Mouse (Mus musculus) small intestine, adult 2 months (tissue): Measurements from ENCODE around the gene Cby3. TPM values are rescaled to one million over a fixed set of nuclear protein-coding genes. Genes with fewer than 3 reads are reported as not detected.

Experiments
- H3K27ac ChIP-seq: fragments of 200-500 bp; 2 replicates; pipeline ENCODE4 v1.5.1; 2012; ENCODE audit warnings: low read depth, low read length, control low read depth, inconsistent platforms; ENCODE audit not compliant: insufficient read depth
- H3K27me3 ChIP-seq: fragments of 200-500 bp; 2 replicates; pipeline ENCODE4 v1.6.1; 2012; ENCODE audit warnings: mild to moderate bottlenecking, moderate library complexity, low read length, inconsistent platforms; ENCODE audit not compliant: control insufficient read depth, insufficient read depth
- H3K36me3 ChIP-seq: fragments of 200-500 bp; 2 replicates; pipeline ENCODE4 v1.6.1; 2012; ENCODE audit warnings: mild to moderate bottlenecking, low read length, control low read depth, inconsistent platforms; ENCODE audit not compliant: control insufficient read depth, insufficient read depth
- H3K4me1 ChIP-seq: fragments of 200-500 bp; 2 replicates; pipeline ENCODE4 v1.6.1; 2012; ENCODE audit warnings: low read length, inconsistent platforms, mixed read lengths; ENCODE audit not compliant: control insufficient read depth, insufficient read depth, insufficient read length
- H3K4me3 ChIP-seq: fragments of 200-500 bp; 2 replicates; pipeline ENCODE4 v1.5.1; 2012; ENCODE audit warnings: low read depth, mild to moderate bottlenecking, control low read depth, inconsistent platforms, low read length, moderate library complexity
- CTCF ChIP-seq: fragments of 200-500 bp; IDR thresholded peaks from 2 replicates; pipeline ENCODE4 v1.5.1; 2012; ENCODE audit warnings: low read depth, mild to moderate bottlenecking, control low read depth, inconsistent platforms, low read length, moderate library complexity, mixed read lengths; ENCODE audit not compliant: insufficient replicate concordance, insufficient read length; ENCODE audit errors: extremely low read depth
- POLR2A ChIP-seq: fragments of 200-500 bp; IDR thresholded peaks from 2 replicates; pipeline ENCODE4 v1.6.1; 2012; ENCODE audit warnings: low read depth, mild to moderate bottlenecking, control low read depth, inconsistent platforms, low read length, moderate library complexity
- WGBS: fragments of 180-500 bp; shearing (Covaris S2); methylation state at CpG from one replicate; pipeline ENCODE4 v1.1.7; 2018; 5-methylcytosine and 5-hydroxymethylcytosine counted together
- polyA plus RNA-seq: library from polyadenylated mRNA; depleted of rRNA; stranded (reverse); fragments of >200 nt; gene quantifications from 2 replicates; pipeline ENCODE4 v1.2.3, GENCODE M21; 2012; rRNA removed

Cby3 gene
- polyA plus RNA-seq, 1 experiment = 0.51 TPM

DNA sequence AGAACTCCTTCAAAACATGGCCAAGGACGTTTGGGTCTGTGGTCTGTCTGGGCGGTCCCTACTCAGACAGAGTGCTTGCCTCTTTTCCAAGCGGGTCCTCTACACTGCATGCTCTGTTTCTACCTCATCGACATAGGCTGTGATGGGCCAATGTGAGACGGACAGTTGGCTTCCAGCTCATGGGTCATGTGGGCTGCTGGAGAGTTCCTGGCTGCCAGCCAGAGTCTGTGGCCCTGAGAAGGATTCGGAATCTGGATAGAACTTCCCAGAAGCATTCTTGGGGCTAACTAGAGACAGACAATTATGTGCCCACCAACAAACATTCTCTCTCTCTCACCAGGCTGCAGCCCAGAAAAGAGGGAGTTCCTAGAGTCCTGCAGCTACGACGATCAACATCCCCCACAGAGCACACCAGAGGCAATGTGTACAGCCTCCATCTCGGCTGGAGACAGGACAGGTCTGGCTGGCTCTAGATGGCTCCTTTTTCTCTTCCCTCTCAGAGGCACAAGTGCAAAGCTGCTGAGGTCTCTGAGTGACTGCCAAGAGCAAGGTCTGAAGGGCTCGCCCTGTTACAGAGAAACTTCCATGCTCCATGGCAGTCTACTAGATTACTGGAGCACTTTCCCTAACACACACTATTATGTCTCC lies 49.2 kb downstream of the Cby3 start:
- H3K4me1 ChIP-seq = no peaks in the 10 kb centered on the region
- TF ChIP-seq CTCF (no peak), POLR2A (no peak)
- H3K27me3 ChIP-seq = no peaks in the 10 kb centered on the region
- H3K36me3 ChIP-seq = peaks cover 55% of the 10 kb centered on the region
- H3K27ac ChIP-seq = no peak overlapping the region
- H3K4me3 ChIP-seq = no peak overlapping the region
- 74% methylated on average over 10 of the region's 10 CpGs for WGBS

DNA sequence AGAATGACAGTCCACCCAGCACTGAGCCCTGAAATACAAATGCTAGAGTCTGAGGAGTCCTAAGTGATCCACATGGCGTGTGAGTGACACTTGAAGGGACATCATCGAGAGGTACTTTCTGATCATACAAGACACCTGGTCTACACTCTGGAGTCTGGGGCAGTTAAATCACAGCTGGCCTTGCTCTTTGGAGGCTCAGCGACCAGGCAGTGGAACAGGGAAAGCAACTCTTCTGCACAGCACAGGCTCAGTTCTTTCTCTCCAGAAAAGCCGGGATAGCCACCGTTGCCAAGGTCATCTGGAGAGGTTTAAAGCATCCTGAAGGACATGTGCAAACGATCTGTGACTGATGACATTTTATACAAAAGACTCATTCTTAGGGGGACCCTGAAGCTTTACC lies 53.0 kb downstream of the Cby3 start:
- Histone ChIP-seq H3K4me3 (no peak overlapping the region), H3K4me1 (no peaks in the 10 kb centered on the region)
- 71% methylated on average over 6 of the region's 6 CpGs for WGBS

More for the DNA sequence above, 53.0 kb downstream of the Cby3 start:
- Histone ChIP-seq H3K27me3 (no peaks in the 10 kb centered on the region), H3K36me3 (peaks cover 42% of the 10 kb centered on the region), H3K27ac (no peak overlapping the region)
- TF ChIP-seq POLR2A (no peak), CTCF (no peak)

Other genes starting within 250 kb of the Cby3 start
- gene Tbc1d9b, start 223.1 kb upstream of the Cby3 start, polyA plus RNA-seq = 19.3 and 31.5 TPM in 2 replicates
- 0.95 and 3.8 TPM in 2 replicates for gene Mrnip, start 180.0 kb upstream of the Cby3 start, polyA plus RNA-seq
- gene Sqstm1, start 143.6 kb upstream of the Cby3 start, polyA plus RNA-seq = 89.1 and 171 TPM in 2 replicates
- 116 and 171 TPM in 2 replicates for gene Mgat4b, start 143.6 kb upstream of the Cby3 start, polyA plus RNA-seq
- gene Ltc4s, start 115.8 kb upstream of the Cby3 start, polyA plus RNA-seq = 44.3 and 51.3 TPM in 2 replicates
- gene Maml1, start 62.2 kb upstream of the Cby3 start, polyA plus RNA-seq = 7.5 and 12.6 TPM in 2 replicates
- 12.0 and 31.9 TPM in 2 replicates for gene Canx, start 28.8 kb upstream of the Cby3 start, polyA plus RNA-seq
- gene Hnrnph1, start 22.5 kb downstream of the Cby3 start, polyA plus RNA-seq = 5.9 and 11.5 TPM in 2 replicates
- 8.0 and 15.8 TPM in 2 replicates for gene Rufy1, start 76.7 kb downstream of the Cby3 start, polyA plus RNA-seq
- 2.6 and 3.5 TPM in 2 replicates for gene Adamts2, start 247.6 kb downstream of the Cby3 start, polyA plus RNA-seq